Mouse (Mus musculus): ENCODE measurements around the gene Ap1m2. TPM values are rescaled to one million over a fixed set of nuclear protein-coding genes. Genes with fewer than 3 reads are reported as not detected.

Gene Ap1m2
- total and polyA plus RNA-seq, 3 experiments: 1.0 TPM; not detected in 2

DNA sequence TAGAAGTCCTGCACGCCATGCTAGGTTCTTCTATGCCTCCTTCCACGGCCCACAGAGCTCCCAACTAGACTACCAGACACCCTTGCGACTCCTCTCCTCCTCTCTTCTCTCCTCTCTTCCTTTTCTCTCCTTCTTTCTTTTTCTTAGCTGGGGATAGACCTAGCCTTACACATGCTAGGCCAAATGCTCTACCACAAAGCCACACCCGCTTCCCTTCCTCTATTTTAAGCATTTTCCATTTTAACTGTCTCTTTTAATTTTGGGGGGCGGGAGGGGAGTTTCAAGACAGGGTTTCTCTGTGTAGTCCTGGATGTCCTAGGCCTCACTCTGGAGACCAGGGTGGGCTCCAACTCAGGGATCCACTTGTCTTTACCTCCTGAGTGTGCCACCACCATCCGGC, 6.7 kb upstream of the Ap1m2 start:
- intact Hi-C loops (cut with DNase I): no loop called here
- Histone ChIP-seq H3K9ac (ENCODE audit: low read depth, low read length) (no peak overlapping the region), H3K79me2 (replicated peaks; ENCODE audit: control insufficient read depth, insufficient read depth, low read length) (no peaks in the 10 kb centered on the region), H3K4me3 (no peak overlapping the region), H3K36me3 (ENCODE audit: control insufficient read depth, insufficient read depth, low read length) (no peaks in the 10 kb centered on the region), H3K4me1 (ENCODE audit: control insufficient read depth, insufficient read depth, low read length) (peaks cover 5% of the 10 kb centered on the region), H3K27me3 (ENCODE audit: control insufficient read depth, insufficient read depth, low read length) (no peaks in the 10 kb centered on the region), H3K27ac (no peak overlapping the region)
- 87% methylated on average over 6 of the region's 6 CpGs for WGBS
- TF ChIP-seq POLR2A (IDR thresholded peaks at IDR 0.05; ENCODE audit: insufficient read depth, low read depth, low read length) (no peak), CTCF (IDR thresholded peaks at IDR 0.05) (no peak), EP300 (IDR thresholded peaks at IDR 0.05; ENCODE audit: insufficient read depth, low read depth, low read length) (no peak)
- no peak for DNase-seq

DNA sequence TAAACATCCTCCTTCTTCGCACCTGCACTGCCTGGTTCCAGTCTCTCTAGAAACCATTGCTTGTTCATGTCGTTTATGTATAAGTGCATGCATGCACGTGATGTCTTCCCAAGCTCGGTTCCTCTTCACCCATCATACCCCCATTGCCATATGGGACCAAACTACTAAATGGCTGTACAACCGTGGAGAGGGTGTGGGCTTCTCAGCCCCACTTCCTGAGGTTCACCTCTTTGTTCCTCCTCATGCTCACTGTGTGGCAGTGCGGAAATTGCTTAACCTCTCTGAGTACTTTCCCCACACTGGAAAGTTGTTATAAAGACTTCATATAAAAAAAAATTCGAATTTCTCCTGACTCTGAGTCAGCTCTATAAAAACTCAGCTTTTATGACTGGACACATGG, 4.6 kb upstream of the Ap1m2 start:
- no peak for DNase-seq
- Histone ChIP-seq H3K27ac (no peak overlapping the region), H3K27me3 (ENCODE audit: control insufficient read depth, insufficient read depth, low read length) (no peaks in the 10 kb centered on the region), H3K4me1 (ENCODE audit: control insufficient read depth, insufficient read depth, low read length) (peaks cover 3% of the 10 kb centered on the region), H3K9ac (ENCODE audit: low read depth, low read length) (no peak overlapping the region), H3K4me3 (no peak overlapping the region), H3K36me3 (ENCODE audit: control insufficient read depth, insufficient read depth, low read length) (no peaks in the 10 kb centered on the region), H3K79me2 (replicated peaks; ENCODE audit: control insufficient read depth, insufficient read depth, low read length) (no peaks in the 10 kb centered on the region)
- WGBS: 70% methylated on average over 7 of the region's 7 CpGs
- TF ChIP-seq EP300 (IDR thresholded peaks at IDR 0.05; ENCODE audit: insufficient read depth, low read depth, low read length): no peak
- TF ChIP-seq POLR2A (IDR thresholded peaks at IDR 0.05; ENCODE audit: insufficient read depth, low read depth, low read length): no peak
- no peak for TF ChIP-seq CTCF (IDR thresholded peaks at IDR 0.05)
- intact Hi-C loops (cut with DNase I): no loop called here

DNA sequence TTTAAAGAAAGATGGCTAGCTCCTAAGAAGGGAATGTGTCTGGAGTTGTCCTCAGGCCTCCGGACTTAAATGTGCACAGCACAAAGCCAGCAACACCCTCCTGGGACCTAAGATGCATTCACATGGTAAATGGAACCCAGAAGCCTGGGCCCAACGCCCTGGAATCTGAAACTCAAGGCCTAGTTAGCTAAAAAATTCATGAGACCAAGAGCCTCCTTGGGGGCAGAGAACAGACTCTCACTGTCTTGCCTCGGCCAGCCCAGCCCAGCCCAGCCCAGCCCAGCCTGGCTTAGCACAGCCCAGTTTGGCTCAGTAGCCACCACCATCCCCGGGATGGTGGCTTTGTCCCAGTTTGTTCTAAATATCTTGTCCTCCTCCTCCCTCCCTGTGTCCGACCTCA, 3.3 kb upstream of the Ap1m2 start:
- 60% methylated on average over 5 of the region's 5 CpGs for WGBS
- H3K4me1 ChIP-seq (ENCODE audit: control insufficient read depth, insufficient read depth, low read length): peaks cover 3% of the 10 kb centered on the region
- H3K9ac ChIP-seq (ENCODE audit: low read depth, low read length): no peak overlapping the region
- TF ChIP-seq EP300 (IDR thresholded peaks at IDR 0.05; ENCODE audit: insufficient read depth, low read depth, low read length): no peak
- no peak for TF ChIP-seq CTCF (IDR thresholded peaks at IDR 0.05)
- no peak for TF ChIP-seq POLR2A (IDR thresholded peaks at IDR 0.05; ENCODE audit: insufficient read depth, low read depth, low read length)
- intact Hi-C loops (cut with DNase I): no loop called here
- H3K4me3 ChIP-seq: no peak overlapping the region
- no peaks in the 10 kb centered on the region for H3K79me2 ChIP-seq (replicated peaks; ENCODE audit: control insufficient read depth, insufficient read depth, low read length)
- no peak overlapping the region for H3K27ac ChIP-seq
- no peaks in the 10 kb centered on the region for H3K27me3 ChIP-seq (ENCODE audit: control insufficient read depth, insufficient read depth, low read length)
- no peaks in the 10 kb centered on the region for H3K36me3 ChIP-seq (ENCODE audit: control insufficient read depth, insufficient read depth, low read length)
- no peak for DNase-seq

DNA sequence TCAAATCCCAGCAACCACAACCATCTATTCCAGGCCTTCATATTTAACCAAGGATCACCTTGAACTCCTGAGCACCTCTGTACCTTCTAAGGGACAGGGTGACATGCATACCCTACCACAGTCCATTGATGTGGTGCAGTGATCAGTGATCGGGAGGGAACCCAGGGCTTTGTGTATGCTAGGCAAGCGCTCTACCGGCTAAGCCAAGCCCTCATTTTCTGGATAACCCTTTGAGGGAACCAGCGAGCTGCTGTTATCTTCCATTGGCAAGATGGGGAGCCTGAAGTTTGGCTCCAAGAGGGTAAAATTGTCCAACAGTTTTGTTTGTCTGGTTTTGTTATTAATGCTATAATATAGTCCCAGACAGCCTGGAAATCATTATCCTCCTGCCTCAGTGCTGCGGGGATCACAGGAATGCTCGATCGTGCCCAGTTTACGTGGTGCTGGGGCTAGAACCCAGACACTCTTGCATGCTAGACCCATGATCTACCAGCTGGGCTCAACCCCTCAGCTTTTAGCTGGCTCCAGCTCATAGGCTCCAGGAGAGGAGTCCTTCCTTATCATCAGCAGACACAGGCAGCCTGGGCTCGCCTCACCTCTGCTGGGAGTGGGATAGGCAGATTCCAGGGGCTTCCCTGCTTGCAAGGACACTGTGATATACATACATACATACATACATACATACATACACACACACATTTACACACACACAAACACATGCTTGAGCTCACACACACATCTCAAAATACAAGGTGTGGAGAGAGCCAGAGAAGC, 2.4 kb upstream of the Ap1m2 start:
- Histone ChIP-seq H3K27ac (no peak overlapping the region), H3K79me2 (replicated peaks; ENCODE audit: control insufficient read depth, insufficient read depth, low read length) (no peaks in the 10 kb centered on the region), H3K27me3 (ENCODE audit: control insufficient read depth, insufficient read depth, low read length) (no peaks in the 10 kb centered on the region), H3K9ac (ENCODE audit: low read depth, low read length) (no peak overlapping the region), H3K4me3 (no peak overlapping the region), H3K4me1 (ENCODE audit: control insufficient read depth, insufficient read depth, low read length) (peaks cover 1% of the 10 kb centered on the region; the same call in 1 of the 2 replicates), H3K36me3 (ENCODE audit: control insufficient read depth, insufficient read depth, low read length) (no peaks in the 10 kb centered on the region)
- 88% methylated on average over 9 of the region's 9 CpGs for WGBS
- intact Hi-C loops (cut with DNase I): loop anchor here (5.0 kb wide), 2 partner anchors 92 to 153 kb away; no protein-coding TSS in a partner anchor
- TF ChIP-seq POLR2A (IDR thresholded peaks at IDR 0.05; ENCODE audit: insufficient read depth, low read depth, low read length) (no peak), CTCF (IDR thresholded peaks at IDR 0.05) (no peak), EP300 (IDR thresholded peaks at IDR 0.05; ENCODE audit: insufficient read depth, low read depth, low read length) (no peak)
- no peak for DNase-seq

DNA sequence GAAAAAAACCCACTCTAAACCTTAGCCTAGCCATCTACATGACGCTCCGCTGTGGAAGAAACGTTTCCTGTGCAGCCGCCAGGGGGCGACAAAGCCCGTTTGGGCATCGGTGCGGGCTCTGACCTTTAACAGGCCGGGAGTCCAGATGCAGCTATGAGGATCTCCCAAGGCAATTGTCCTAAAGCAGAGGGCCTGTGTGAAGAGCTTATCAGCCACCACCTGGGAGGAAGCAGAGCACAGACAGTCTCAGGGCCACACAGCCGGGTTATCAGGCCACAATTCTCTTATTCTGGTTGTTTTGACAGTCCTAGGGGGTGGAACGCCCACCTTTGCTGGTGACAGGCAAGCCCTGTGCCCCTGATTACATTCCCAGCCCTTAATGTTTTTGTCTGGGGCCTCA, 1.3 kb upstream of the Ap1m2 start:
- TF ChIP-seq CTCF (IDR thresholded peaks at IDR 0.05) (peak; percentile 95), EP300 (IDR thresholded peaks at IDR 0.05; ENCODE audit: insufficient read depth, low read depth, low read length) (peak; percentile 77; the same call in 1 of the 2 replicates), POLR2A (IDR thresholded peaks at IDR 0.05; ENCODE audit: insufficient read depth, low read depth, low read length) (no peak)
- H3K4me1 ChIP-seq (ENCODE audit: control insufficient read depth, insufficient read depth, low read length): peaks cover 1% of the 10 kb centered on the region; the same call in 1 of the 2 replicates
- intact Hi-C loops (cut with DNase I): loop anchor here (1.0 to 5.0 kb wide), 5 partner anchors 25 to 154 kb away; no protein-coding TSS in a partner anchor
- H3K79me2 ChIP-seq (replicated peaks; ENCODE audit: control insufficient read depth, insufficient read depth, low read length): no peaks in the 10 kb centered on the region
- WGBS: 9% methylated on average over 11 of the region's 11 CpGs
- H3K9ac ChIP-seq (ENCODE audit: low read depth, low read length): no peak overlapping the region
- no peak overlapping the region for H3K27ac ChIP-seq
- no peaks in the 10 kb centered on the region for H3K27me3 ChIP-seq (ENCODE audit: control insufficient read depth, insufficient read depth, low read length)
- DNase-seq: peak; percentile 88 to 95
- no peaks in the 10 kb centered on the region for H3K36me3 ChIP-seq (ENCODE audit: control insufficient read depth, insufficient read depth, low read length)
- no peak overlapping the region for H3K4me3 ChIP-seq

DNA sequence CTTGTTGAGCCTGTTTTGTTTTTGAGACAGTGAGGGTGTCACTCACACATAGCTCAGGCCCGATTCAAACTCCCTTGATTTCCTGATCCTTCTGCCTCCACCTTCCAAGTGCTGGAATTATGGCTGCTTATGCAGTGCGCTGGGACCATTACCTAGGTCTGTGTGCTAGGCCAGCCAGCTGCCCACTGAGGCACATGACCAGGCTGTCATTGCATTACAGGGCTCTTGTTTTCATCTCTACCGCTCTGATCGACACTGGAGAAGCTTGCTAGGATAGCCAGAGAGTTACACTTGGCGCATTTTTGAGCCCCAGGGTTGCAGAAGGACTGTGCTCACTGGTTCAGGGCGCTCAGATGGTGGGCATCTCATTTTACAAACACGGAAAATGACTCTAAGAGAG, 442 bp downstream of the Ap1m2 start:
- Histone ChIP-seq H3K4me3 (no peak overlapping the region), H3K27me3 (ENCODE audit: control insufficient read depth, insufficient read depth, low read length) (no peaks in the 10 kb centered on the region), H3K36me3 (ENCODE audit: control insufficient read depth, insufficient read depth, low read length) (no peaks in the 10 kb centered on the region), H3K27ac (no peak overlapping the region), H3K9ac (ENCODE audit: low read depth, low read length) (no peak overlapping the region), H3K79me2 (replicated peaks; ENCODE audit: control insufficient read depth, insufficient read depth, low read length) (no peaks in the 10 kb centered on the region), H3K4me1 (ENCODE audit: control insufficient read depth, insufficient read depth, low read length) (peaks cover 1% of the 10 kb centered on the region; the same call in 1 of the 2 replicates)
- WGBS: 55% methylated on average over 7 of the region's 7 CpGs
- intact Hi-C loops (cut with DNase I): loop anchor here (2.0 to 5.0 kb wide), 3 partner anchors 27 to 156 kb away; no protein-coding TSS in a partner anchor
- DNase-seq: no peak
- TF ChIP-seq POLR2A (IDR thresholded peaks at IDR 0.05; ENCODE audit: insufficient read depth, low read depth, low read length) (no peak), EP300 (IDR thresholded peaks at IDR 0.05; ENCODE audit: insufficient read depth, low read depth, low read length) (no peak), CTCF (IDR thresholded peaks at IDR 0.05) (no peak)

Measured in heart, adult 2 months (tissue).